Comparison of ENCODE assay signal across 16 mouse cellular contexts in genomic region chr13:57676820-57677219, GRCm38 (mm10).
"Had no signal": no experiment of that assay in that cellular context is flagged by ENCODE, and none has a peak within 500 bp of the region (broad histone marks: within the 10 kb centered on the region; RNA-seq: fewer than 3 reads in every experiment).

No protein-coding gene starts in this region.

- H3K9me3 ChIP-seq: limb, embryonic 12.5 days; limb, embryonic 15.5 days; liver, embryonic 15.5 days; midbrain, embryonic 15.5 days had no signal

- H3K9ac ChIP-seq: limb, embryonic 12.5 days; limb, embryonic 15.5 days; liver, embryonic 15.5 days; midbrain, embryonic 15.5 days had no signal

- DNase-seq: kidney, adult 2 months; kidney, postnatal 25 days; layer of hippocampus, adult 9-11 months; lung, adult 2 months; lung, postnatal 14 days; lung, postnatal 4 days; thymus, adult 18-20 months; thymus, postnatal 36 days had no signal

- H3K4me1 ChIP-seq: limb, embryonic 15.5 days had no signal

- ATAC-seq: midbrain, embryonic 15.5 days had no signal

- H3K4me3 ChIP-seq: layer of hippocampus, adult 2 months; limb, embryonic 12.5 days; limb, embryonic 15.5 days; liver, embryonic 15.5 days; midbrain, embryonic 15.5 days had no signal

- H3K27me3 ChIP-seq: liver, embryonic 15.5 days; midbrain, embryonic 15.5 days had no signal

- H3K36me3 ChIP-seq: limb, embryonic 12.5 days; limb, embryonic 15.5 days; liver, embryonic 15.5 days; midbrain, embryonic 15.5 days had no signal

- H3K27ac ChIP-seq: kidney, postnatal 0 days; layer of hippocampus, adult 2 months; limb, embryonic 12.5 days; limb, embryonic 15.5 days; midbrain, embryonic 15.5 days had no signal

- H3K4me2 ChIP-seq: limb, embryonic 12.5 days; limb, embryonic 15.5 days; liver, embryonic 11.5 days; liver, embryonic 15.5 days; midbrain, embryonic 11.5 days; midbrain, embryonic 15.5 days had no signal
